Mouse (Mus musculus) T-helper 2 cell (primary cell): ENCODE data around the gene Cma2.
"Not testable (repeated sequence)": the region's sequence is repeated elsewhere in the genome, so short reads cannot be mapped to it uniquely, and the experiment has no call there.

Experiments used
- in situ Hi-C: fragments of 300-600 bp; cut with MboI, MseI; formaldehyde crosslinking; loops from one replicate; pipeline ENCODE4 v1.15.1; 2025; ENCODE audit warnings: high pct_unique_total_duplicates

Cma2 gene

DNA sequence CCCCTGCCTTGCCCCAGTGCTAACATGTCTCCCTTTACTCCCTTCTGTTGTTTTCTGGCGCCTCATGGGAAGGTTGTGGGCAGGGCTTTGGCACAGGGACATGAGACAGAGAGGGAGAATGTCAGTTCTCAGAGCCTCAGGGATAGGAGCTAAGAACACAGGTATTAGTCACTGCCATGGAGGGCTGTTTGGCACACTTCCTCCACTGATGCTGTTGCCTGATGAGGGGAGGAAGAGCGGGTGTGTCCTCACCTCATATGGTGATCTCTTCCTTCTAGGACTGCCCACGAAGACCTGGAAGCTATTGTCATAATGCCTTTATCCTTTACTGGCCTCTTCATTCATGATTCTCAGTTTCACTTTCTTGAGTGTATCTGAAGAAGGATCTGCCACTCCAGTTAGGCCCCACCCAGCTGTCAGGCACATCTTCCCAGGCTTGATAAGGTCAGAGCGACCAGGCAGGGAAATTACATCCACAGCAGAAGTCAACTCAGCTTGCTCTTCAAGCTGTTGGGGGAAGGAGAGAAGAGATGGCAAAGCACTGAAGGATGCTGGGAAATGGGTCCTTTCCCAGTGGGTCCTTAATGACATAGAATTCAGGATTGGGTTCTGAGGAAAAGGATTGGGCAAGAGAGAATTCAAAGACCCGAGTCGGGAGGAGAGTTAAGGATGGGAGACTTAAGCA lies at the start of gene Cma2:
TSS of gene Cma2 (plus strand) at position 635 of the 685 bp plus-strand sequence.
- in situ Hi-C loops = no loop called here

GRCm38 (mm10) chr14:55905518-55905917 lies 45.3 kb upstream of the Cma2 start:
- in situ Hi-C loops = no loop called here

DNA sequence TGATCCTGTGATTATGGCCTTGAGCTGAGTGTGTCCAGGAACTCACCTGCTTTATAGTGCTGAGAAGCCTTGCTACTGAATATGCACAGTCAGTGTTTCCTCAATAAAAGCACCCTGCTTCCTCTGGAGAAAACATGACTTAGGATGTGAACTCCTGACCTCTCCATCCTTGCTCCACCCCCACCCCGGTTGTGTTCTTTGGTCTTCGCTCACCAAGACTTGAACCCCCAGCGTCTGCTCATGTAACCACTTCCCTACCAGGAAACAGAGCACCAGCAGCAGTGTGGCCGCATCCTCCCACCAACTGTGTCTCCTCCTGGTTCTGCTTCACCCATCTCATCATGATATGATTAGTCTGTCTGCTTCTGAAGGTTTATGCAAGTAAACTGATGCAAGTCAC lies 37.4 kb upstream of the Cma2 start:
- in situ Hi-C loops = no loop called here

DNA sequence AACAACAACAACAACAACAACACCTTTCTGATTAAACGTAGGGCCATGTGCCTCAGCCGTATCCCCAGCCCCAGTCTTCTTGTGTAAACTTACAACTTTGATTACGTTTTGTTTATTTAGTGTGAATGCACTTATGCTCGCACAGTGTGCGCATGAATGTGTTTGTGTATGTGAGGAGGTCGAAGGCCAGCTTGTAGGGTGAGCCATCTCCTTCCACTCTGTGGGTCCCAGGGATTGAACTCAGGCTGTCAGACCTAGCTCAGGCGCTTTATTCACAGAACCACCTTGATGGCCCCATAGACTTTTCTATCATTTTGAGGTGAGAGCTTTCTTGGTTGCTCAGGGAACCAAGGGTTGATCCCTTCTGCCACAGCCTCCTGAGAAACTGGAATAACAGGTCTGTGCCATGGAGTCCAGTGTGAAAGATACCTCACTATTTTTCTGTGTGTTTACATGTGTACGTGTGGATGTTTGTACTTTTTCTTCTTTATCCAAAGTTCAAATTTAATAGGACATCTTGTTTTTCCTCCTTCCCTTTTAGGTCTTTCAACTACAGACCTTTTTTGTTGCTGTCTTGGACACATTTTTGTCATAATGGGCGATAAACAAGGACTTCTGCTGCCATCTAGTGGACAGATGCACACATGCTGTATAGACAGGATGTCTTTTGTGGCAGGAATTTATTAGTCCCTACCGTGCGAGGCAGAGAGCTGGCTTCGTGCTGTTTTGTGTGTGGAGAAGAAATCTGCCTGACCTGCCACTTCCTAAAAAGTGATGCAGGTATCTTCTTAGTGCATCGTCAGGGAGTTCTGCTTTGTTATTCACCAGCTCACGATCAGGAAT lies 32.3 kb upstream of the Cma2 start:
- in situ Hi-C loops = loop anchor here (5.0 kb wide), 1 partner anchor 46 kb away; no protein-coding TSS in a partner anchor

DNA sequence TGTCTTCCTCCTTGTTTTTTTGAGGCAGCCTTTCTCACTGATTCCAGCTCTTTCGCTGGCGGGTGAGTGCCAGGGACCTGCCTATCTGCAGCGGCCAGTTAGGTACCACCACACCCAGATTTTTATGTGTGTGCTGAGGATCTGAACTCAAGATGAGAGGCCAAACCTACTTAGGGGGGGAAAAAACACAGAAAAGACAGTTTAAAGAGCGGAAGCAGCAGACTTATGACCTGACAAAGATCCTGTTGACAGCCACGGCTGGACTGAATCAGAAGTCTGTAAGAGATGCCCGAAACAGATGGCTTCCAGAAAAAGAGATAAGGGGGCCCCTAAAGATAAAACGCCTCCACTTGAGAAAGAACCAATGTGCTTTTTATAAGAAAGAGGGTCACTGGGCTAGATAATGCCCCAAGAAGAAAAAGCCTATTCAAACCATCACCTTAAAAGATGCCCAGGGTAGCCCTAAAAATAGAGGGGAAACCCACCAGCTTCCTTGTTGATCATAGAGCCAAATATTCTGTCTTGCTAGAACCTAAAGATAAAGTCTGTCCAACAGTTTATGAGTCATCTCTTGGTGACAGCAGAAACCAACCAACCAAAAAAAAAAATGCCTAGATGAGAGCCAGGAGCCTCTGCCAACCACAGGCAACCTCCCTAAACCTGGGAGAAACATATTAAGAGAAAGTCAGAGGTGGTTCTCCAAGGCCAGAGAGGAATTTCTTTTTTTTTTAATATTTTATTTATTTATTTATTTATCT lies 28.1 kb upstream of the Cma2 start:
- in situ Hi-C loops = no loop called here

DNA sequence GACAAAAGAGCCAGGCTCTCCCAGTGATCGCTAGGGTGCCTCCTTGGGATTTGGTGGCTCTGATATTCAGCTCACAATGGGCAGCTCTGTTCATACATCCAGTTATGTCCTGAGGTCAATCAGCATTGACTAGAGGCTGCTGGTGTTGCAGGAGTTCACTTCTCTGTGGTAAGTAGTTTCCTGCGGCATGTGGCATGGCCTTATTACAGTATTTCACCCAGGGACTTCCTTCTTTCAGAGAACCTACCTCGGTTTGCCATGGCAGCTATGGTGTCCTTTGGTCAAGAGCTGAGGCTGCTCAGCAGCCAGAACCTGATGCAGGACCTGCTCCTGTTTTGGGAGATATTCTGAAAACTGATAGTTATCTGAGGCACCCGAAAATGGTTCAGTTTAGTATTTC lies 23.9 kb upstream of the Cma2 start:
- in situ Hi-C loops = no loop called here

GRCm38 (mm10) chr14:55929263-55929997 lies 21.4 kb upstream of the Cma2 start:
- in situ Hi-C loops = no loop called here

GRCm38 (mm10) chr14:55933586-55933985 lies 17.2 kb upstream of the Cma2 start:
- in situ Hi-C loops = no loop called here

GRCm38 (mm10) chr14:55940070-55940800 lies 10.5 kb upstream of the Cma2 start:
- in situ Hi-C loops = no loop called here

GRCm38 (mm10) chr14:55943601-55944000 lies 7.2 kb upstream of the Cma2 start:
- in situ Hi-C loops = no loop called here

DNA sequence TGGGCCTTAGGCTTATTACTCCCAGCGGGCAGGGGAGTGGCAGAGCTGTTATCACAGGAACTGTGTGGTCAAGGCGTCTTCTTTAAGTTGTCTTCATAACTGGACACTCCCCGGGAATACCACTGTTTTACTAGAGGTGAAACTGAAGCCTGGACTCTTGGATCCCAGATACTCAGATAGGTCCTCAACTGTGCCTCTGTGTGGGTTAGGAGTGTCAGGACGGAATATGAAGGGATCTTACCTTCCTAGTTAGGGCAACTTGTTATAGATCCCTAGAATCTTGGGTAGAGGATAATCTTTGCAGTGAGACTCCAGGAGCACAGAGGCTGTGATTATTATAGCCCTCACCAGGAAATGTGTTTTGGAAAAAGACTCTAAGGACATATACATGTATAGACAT lies 6.2 kb upstream of the Cma2 start, which contains the start of gene Cma1:
TSS of gene Cma1 (minus strand) at position 101 of the 400 bp plus-strand sequence.
- in situ Hi-C loops = no loop called here

- in situ Hi-C loops = no loop called here
Observed at GRCm38 (mm10) chr14:55946269-55946969, 4.4 kb upstream of the Cma2 start.

- in situ Hi-C loops = no loop called here
Observed at GRCm38 (mm10) chr14:55963263-55963662, 12.5 kb downstream of the Cma2 start.

DNA sequence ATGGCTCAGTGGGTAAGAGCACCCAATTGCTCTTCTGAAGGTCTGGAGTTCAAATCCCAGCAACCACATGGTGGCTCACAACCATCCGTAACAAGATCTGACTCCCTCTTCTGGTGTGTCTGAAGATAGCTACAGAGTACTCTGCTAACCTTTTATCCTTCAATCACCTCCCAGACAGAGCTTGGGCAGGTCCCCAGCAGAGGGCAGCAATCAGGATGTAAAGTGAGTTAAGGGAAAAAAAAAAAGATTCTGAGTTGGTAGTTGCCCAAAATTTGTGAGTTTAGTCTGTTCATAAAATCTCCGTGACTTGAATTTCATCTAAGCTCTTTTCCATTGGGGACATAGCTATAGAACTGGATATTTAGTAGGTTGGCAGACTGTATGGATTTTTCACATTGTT lies 13.1 kb downstream of the Cma2 start:
- in situ Hi-C loops = not testable (repeated sequence)

- in situ Hi-C loops = not testable (repeated sequence)
Observed at GRCm38 (mm10) chr14:55987464-55987863, 36.7 kb downstream of the Cma2 start.

DNA sequence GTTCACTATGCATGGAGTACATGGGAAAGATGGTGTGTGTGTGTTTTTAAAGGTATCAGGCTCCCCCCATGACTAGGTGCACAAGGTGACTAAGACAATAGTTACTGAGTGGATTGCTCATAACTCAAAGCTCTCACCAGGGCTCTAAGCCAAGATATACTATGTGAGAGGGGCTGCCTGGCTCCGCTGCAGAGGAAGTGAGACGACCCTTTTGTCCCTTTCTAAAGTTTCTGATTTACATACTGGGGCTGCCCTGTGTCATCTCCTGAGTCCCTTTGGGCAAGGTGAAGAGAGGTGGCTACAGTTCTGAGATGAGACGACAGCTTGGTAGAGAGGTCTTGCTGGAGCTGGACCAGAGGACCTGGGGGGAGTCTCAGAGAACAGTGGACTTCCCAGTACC lies 62.4 kb downstream of the Cma2 start:
- in situ Hi-C loops = no loop called here

GRCm38 (mm10) chr14:56013924-56014323 lies 63.1 kb downstream of the Cma2 start:
- in situ Hi-C loops = no loop called here

DNA sequence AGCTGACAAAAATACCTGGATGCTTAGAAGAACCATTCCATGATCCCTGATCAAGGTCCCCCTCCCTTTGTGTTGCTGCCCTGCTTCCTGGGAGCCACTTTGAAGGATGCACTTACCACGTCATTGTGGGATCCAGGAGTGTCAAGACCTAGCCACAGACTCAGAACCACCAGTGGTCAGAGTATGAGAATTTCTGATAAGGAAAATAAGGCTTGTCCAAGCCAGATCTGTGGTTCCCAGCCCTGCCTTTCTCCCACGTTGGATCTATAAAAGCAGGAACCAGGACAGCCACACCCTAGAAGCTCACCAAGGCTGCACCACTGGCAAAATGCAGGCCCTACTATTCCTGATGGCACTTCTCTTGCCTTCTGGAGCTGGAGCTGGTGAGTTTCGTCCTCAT lies 66.9 kb downstream of the Cma2 start, which contains the start of gene Mcpt1:
TSS of gene Mcpt1 (plus strand) at position 301 of the 400 bp plus-strand sequence.
- in situ Hi-C loops = not testable (repeated sequence)

DNA sequence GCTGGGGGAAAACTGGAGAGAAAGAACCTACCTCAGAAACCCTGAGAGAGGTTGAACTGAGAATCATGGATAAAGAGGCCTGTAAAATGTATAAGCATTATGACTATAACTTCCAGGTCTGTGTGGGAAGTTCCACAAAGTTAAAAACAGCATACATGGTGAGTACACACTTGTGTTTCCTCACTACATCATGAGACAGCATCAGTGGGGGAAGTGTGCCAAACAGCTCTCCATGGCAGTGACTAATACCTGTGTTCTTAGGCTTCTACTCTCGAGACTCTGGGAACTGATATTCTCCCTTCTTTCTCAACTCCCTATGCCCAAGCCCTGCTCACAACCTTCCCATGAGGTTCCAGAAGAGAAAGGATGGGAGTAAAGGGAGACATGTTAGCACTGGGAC lies 68.7 kb downstream of the Cma2 start:
- in situ Hi-C loops = no loop called here

- in situ Hi-C loops = not testable (repeated sequence)
Observed at GRCm38 (mm10) chr14:56021305-56021704, 70.5 kb downstream of the Cma2 start.
